Mouse (Mus musculus) CH12.LX (cell line): ENCODE results near the gene Defb20. TPM values are rescaled to one million over a fixed set of nuclear protein-coding genes. Genes with fewer than 3 reads are reported as not detected.

Experiments
- DNase-seq: peaks from one replicate; pipeline ENCODE4 v3.0.0-alpha.2; 2013; ENCODE audit errors: extremely low read depth
- H3K27ac ChIP-seq: 2 replicates; pipeline ENCODE4 v1.5.1; 2012; ENCODE audit warnings: low read depth, mild to moderate bottlenecking, control low read depth, moderate library complexity; ENCODE audit not compliant: insufficient read depth
- H3K27me3 ChIP-seq: replicated peaks from 2 replicates; pipeline ENCODE3; 2012; ENCODE audit warnings: inconsistent platforms
- H3K36me3 ChIP-seq, 2 experiments: replicated peaks in 1 of 2; 2 replicates each; pipeline versions ENCODE3 to v1.6.1; 2012; ENCODE audit warnings: inconsistent platforms in 1 of 2, low read length in 1 of 2, mild to moderate bottlenecking in 1 of 2, mixed read lengths in 1 of 2, moderate library complexity in 1 of 2; ENCODE audit not compliant: control insufficient read depth in 1 of 2, insufficient read depth in 1 of 2
- H3K4me1 ChIP-seq, 2 experiments: 2 replicates each; pipeline ENCODE4 v1.6.1; 2012; ENCODE audit warnings: inconsistent platforms in 1 of 2, moderate library complexity in 1 of 2; ENCODE audit not compliant: insufficient read depth in 2 of 2, control insufficient read depth in 1 of 2
- H3K4me2 ChIP-seq: 2 replicates; pipeline ENCODE4 v1.6.1; 2012; ENCODE audit warnings: low read depth, mild to moderate bottlenecking, control low read depth; ENCODE audit not compliant: poor library complexity, insufficient read depth, severe bottlenecking
- H3K4me3 ChIP-seq, 3 experiments: fragments of 150-350 bp in 1 of 3; sonication (generic) in 1 of 3; replicated peaks in 1 of 3; 2 replicates each; pipeline versions ENCODE3 to v1.5.1; 2011 to 2012; ENCODE audit warnings: low read depth in 2 of 3, low read length in 2 of 3, mild to moderate bottlenecking in 2 of 3, moderate library complexity in 2 of 3, control low read depth in 1 of 3, improper control_type of control experiment in 1 of 3, inconsistent platforms in 1 of 3, mixed read lengths in 1 of 3; ENCODE audit not compliant: poor library complexity in 1 of 3
- H3K79me2 ChIP-seq: replicated peaks from 2 replicates; pipeline ENCODE4 v1.6.1; 2012; ENCODE audit warnings: mild to moderate bottlenecking, moderate library complexity; ENCODE audit not compliant: control insufficient read depth, poor library complexity, insufficient read depth, severe bottlenecking; ENCODE audit errors: extremely low read depth
- H3K9ac ChIP-seq: 2 replicates; pipeline ENCODE4 v1.6.1; 2012; ENCODE audit warnings: low read depth, mild to moderate bottlenecking, control low read depth, moderate library complexity; ENCODE audit not compliant: insufficient read depth
- H3K9me3 ChIP-seq: replicated peaks from 2 replicates; pipeline ENCODE3; 2012; ENCODE audit warnings: low read length, inconsistent platforms, mixed read lengths
- BHLHE40 ChIP-seq: IDR thresholded peaks from 2 replicates; pipeline ENCODE4 v1.6.1; 2011; ENCODE audit warnings: mild to moderate bottlenecking, low read depth, low read length, improper control_type of control experiment
- CHD2 ChIP-seq: IDR thresholded peaks from 2 replicates; pipeline ENCODE4 v1.6.1; 2011; ENCODE audit warnings: low read length, improper control_type of control experiment
- CTCF ChIP-seq, 2 experiments: IDR thresholded peaks in 1 of 2; conservative IDR thresholded peaks in 1 of 2; 2 replicates each; pipeline ENCODE4 v1.5.1; 2011 to 2012; ENCODE audit warnings: low read depth in 2 of 2, low read length in 2 of 2, improper control_type of control experiment in 1 of 2, inconsistent platforms in 1 of 2, mild to moderate bottlenecking in 1 of 2, moderate library complexity in 1 of 2
- E2F4 ChIP-seq: IDR thresholded peaks from 2 replicates; pipeline ENCODE4 v1.6.1; 2011; ENCODE audit warnings: low read depth, low read length, improper control_type of control experiment; ENCODE audit not compliant: insufficient replicate concordance
- ELF1 ChIP-seq: IDR thresholded peaks from 2 replicates; pipeline ENCODE4 v1.6.1; 2014; ENCODE audit warnings: low read depth, mild to moderate bottlenecking, inconsistent platforms, low read length, improper control_type of control experiment
- GABPA ChIP-seq: IDR thresholded peaks from 2 replicates; pipeline ENCODE4 v1.6.1; 2012; ENCODE audit warnings: low read depth, low read length, improper control_type of control experiment, inconsistent platforms; ENCODE audit not compliant: insufficient replicate concordance
- HCFC1 ChIP-seq: IDR thresholded peaks from 2 replicates; pipeline ENCODE4 v1.6.1; 2012; ENCODE audit warnings: low read depth, mild to moderate bottlenecking, inconsistent platforms, low read length, improper control_type of control experiment
- JUND ChIP-seq: conservative IDR thresholded peaks from 2 replicates; pipeline ENCODE4 v1.6.1; 2011; ENCODE audit warnings: low read depth, low read length, improper control_type of control experiment
- KAT2A ChIP-seq: IDR thresholded peaks from 2 replicates; pipeline ENCODE4 v1.6.1; 2012; ENCODE audit warnings: low read length, improper control_type of control experiment, inconsistent platforms; ENCODE audit not compliant: insufficient replicate concordance
- MAFK ChIP-seq: IDR thresholded peaks from 2 replicates; pipeline ENCODE4 v1.6.1; 2011; ENCODE audit warnings: low read length, improper control_type of control experiment; ENCODE audit not compliant: insufficient replicate concordance
- MAX ChIP-seq: IDR thresholded peaks from 2 replicates; pipeline ENCODE4 v1.6.1; 2011; ENCODE audit warnings: low read length, improper control_type of control experiment
- MAZ ChIP-seq: IDR thresholded peaks from 2 replicates; pipeline ENCODE4 v1.6.1; 2012; ENCODE audit warnings: low read depth, mild to moderate bottlenecking, inconsistent platforms, low read length, improper control_type of control experiment, moderate library complexity
- NRF1 ChIP-seq: IDR thresholded peaks from 2 replicates; pipeline ENCODE4 v1.6.1; 2014; ENCODE audit warnings: low read depth, mild to moderate bottlenecking, inconsistent platforms, low read length, improper control_type of control experiment, moderate library complexity
- POLR2AphosphoS2 ChIP-seq: IDR thresholded peaks from 2 replicates; pipeline ENCODE4 v1.6.1; 2011; ENCODE audit warnings: low read depth, low read length, improper control_type of control experiment
- RAD21 ChIP-seq: IDR thresholded peaks from 2 replicates; pipeline ENCODE4 v1.6.1; 2011; ENCODE audit warnings: low read depth, mild to moderate bottlenecking, low read length, improper control_type of control experiment, moderate library complexity
- RCOR1 ChIP-seq: conservative IDR thresholded peaks from 2 replicates; pipeline ENCODE4 v1.6.1; 2012; ENCODE audit warnings: low read depth, mild to moderate bottlenecking, inconsistent platforms, low read length, improper control_type of control experiment
- SIN3A ChIP-seq: IDR thresholded peaks from 2 replicates; pipeline ENCODE4 v1.6.1; 2012; ENCODE audit warnings: low read length, improper control_type of control experiment, inconsistent platforms
- SMC3 ChIP-seq: IDR thresholded peaks from 2 replicates; pipeline ENCODE4 v1.6.1; 2011; ENCODE audit warnings: low read depth, low read length, improper control_type of control experiment
- TCF12 ChIP-seq: IDR thresholded peaks from 2 replicates; pipeline ENCODE4 v1.6.1; 2014; ENCODE audit warnings: low read depth, mild to moderate bottlenecking, inconsistent platforms, low read length, improper control_type of control experiment
- ZC3H11A ChIP-seq: IDR thresholded peaks from 2 replicates; pipeline ENCODE4 v1.6.1; 2012; ENCODE audit warnings: low read depth, mild to moderate bottlenecking, inconsistent platforms, low read length, improper control_type of control experiment
- ZKSCAN1 ChIP-seq: IDR thresholded peaks from 2 replicates; pipeline ENCODE4 v1.6.1; 2012; ENCODE audit warnings: low read depth, inconsistent platforms, low read length, improper control_type of control experiment, borderline replicate concordance
- ZNF384 ChIP-seq: IDR thresholded peaks from 2 replicates; pipeline ENCODE4 v1.6.1; 2012; ENCODE audit warnings: low read depth, low read length, improper control_type of control experiment, inconsistent platforms
- dilution Hi-C: fragments of 300-500 bp; cut with MboI; formaldehyde crosslinking; loops from 2 replicates; pipeline ENCODE4 v1.14.3; 2020; ENCODE audit warnings: low sequenced_read_pairs; ENCODE audit not compliant: extremely low pct_unique_long_range_greater_than_20kb, extremely low pct_ligation_motif_present
- in situ Hi-C: fragments of 300-500 bp; cut with MboI; formaldehyde crosslinking; loops from 3 replicates; pipeline ENCODE4 v1.14.3; 2019; ENCODE audit warnings: low sequenced_read_pairs, low pct_ligation_motif_present, low pct_unique_long_range_greater_than_20kb, mixed read lengths
- polyA plus RNA-seq: library from polyadenylated mRNA; unstranded; fragments of >175 nt; gene quantifications from 2 replicates; pipeline ENCODE4 v1.2.1, GENCODE M21; 2012; ENCODE audit warnings: low read depth; ENCODE audit not compliant: insufficient read length
- total RNA-seq, 2 experiments: library from RNA; depleted of rRNA; stranded (reverse); fragments of 300-350 nt in 1 of 2; fragments of >200 nt in 1 of 2; gene quantifications; 2 replicates each; pipeline ENCODE4 v1.2.3; 2012 to 2014

The Defb20 gene
- total and polyA plus RNA-seq, 3 experiments: not detected

GRCm38 (mm10) chr2:152464570-152465150 is 12.2 kb upstream of the Defb20 start, which contains the start of gene Defb23:
Gene Defb23 (minus strand): TSS chr2:152464620.
- Histone ChIP-seq H3K9ac (no peak within 1 kb of the TSS), H3K9me3 (peaks cover 6% of the 10 kb centered on the region), H3K4me1 (peaks cover 1 to 6% of the 10 kb centered on the region in 2 experiments; a peak in 3 of 4 replicates), H3K4me3 (no peak within 1 kb of the TSS), H3K27ac (no peak within 1 kb of the TSS), H3K4me2 (no peak within 1 kb of the TSS), H3K79me2 (no peaks in the 10 kb centered on the region), H3K36me3 (no peaks in the 10 kb centered on the region), H3K27me3 (peaks cover 17% of the 10 kb centered on the region)
- TF ChIP-seq SMC3: no peak
- TF ChIP-seq CTCF (conservative IDR thresholded peaks at IDR 0.05 in 1 of 2, IDR thresholded peaks at IDR 0.05 in 1 of 2; ENCODE audit: low read depth in 2 of 2, low read length in 2 of 2): peak in 1 of 2 experiments; percentile 8; a peak in 1 of 4 replicates
- dilution Hi-C loops: no loop called here
- DNase-seq: no peak
- in situ Hi-C loops: loop anchor here (25.0 kb wide), 1 partner anchor 123 kb away; the partner anchor contains the start of genes Defb19 and Defb45

- in situ Hi-C loops: loop anchor here (25.0 kb wide), 1 partner anchor 116 kb away; the partner anchor contains the start of genes Defb19 and Defb45
- H3K36me3 ChIP-seq: no peaks in the 10 kb centered on the region
- H3K9me3 ChIP-seq: no peaks in the 10 kb centered on the region
- peaks cover 6 to 7% of the 10 kb centered on the region in 2 experiments for H3K4me1 ChIP-seq
- no peaks in the 10 kb centered on the region for H3K79me2 ChIP-seq
- H3K9ac ChIP-seq: peak overlapping the region; percentile 48; the same call in 1 of the 2 replicates
- TF ChIP-seq RAD21 (peak; percentile 70), HCFC1 (no peak), CTCF (conservative IDR thresholded peaks at IDR 0.05 in 1 of 2, IDR thresholded peaks at IDR 0.05 in 1 of 2; ENCODE audit: low read depth in 2 of 2, low read length in 2 of 2) (peak; percentile 67 to 87), MAZ (no peak), KAT2A (no peak), MAX (no peak), SMC3 (peak; percentile 56)
- H3K27ac ChIP-seq: no peak overlapping the region
- peaks cover 9% of the 10 kb centered on the region for H3K27me3 ChIP-seq
- H3K4me2 ChIP-seq: peak overlapping the region; percentile 94; the same call in 1 of the 2 replicates
- dilution Hi-C loops: no loop called here
- peak overlapping the region in 2 of 3 experiments; percentile 26 to 29 for H3K4me3 ChIP-seq
- peak; percentile 73 for DNase-seq
Observed at GRCm38 (mm10) chr2:152470973-152471372, 5.9 kb upstream of the Defb20 start.

DNA sequence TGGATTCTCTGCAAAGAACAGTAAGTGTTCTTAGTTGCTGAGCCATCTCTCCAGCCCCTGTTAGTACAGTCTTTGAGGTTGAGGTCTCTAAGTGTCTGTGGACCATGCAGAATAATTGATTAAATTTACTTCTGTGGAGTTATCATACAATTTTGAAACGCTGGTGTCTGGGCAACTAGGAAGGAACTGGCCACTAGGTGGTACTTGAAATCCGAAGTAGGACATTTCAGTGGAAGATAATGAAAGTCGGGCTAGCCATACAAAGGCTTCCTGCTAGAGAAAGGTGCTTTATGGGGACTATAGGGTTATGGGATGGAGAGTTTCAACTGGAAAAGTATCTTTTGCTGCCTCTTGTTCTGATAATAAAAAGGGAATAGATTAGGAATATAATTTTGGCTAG is 4.4 kb upstream of the Defb20 start:
- Histone ChIP-seq H3K9ac (no peak overlapping the region), H3K79me2 (no peaks in the 10 kb centered on the region), H3K27me3 (peaks cover 5% of the 10 kb centered on the region), H3K4me2 (no peak overlapping the region), H3K4me1 (peaks cover 6 to 7% of the 10 kb centered on the region in 2 experiments), H3K36me3 (no peaks in the 10 kb centered on the region), H3K27ac (no peak overlapping the region), H3K9me3 (no peaks in the 10 kb centered on the region), H3K4me3 (no peak overlapping the region)
- no peak for DNase-seq
- dilution Hi-C loops (no loop called here), in situ Hi-C loops (loop anchor here (25.0 kb wide), 1 partner anchor 115 kb away; the partner anchor contains the start of genes Defb19 and Defb45)
- no peak for TF ChIP-seq MAFK
- TF ChIP-seq CHD2: no peak
- TF ChIP-seq KAT2A: no peak
- no peak for TF ChIP-seq GABPA
- no peak for TF ChIP-seq MAZ
- no peak for TF ChIP-seq BHLHE40
- no peak for TF ChIP-seq E2F4
- TF ChIP-seq POLR2AphosphoS2: no peak
- TF ChIP-seq ELF1: no peak
- no peak for TF ChIP-seq ZKSCAN1
- TF ChIP-seq NRF1: no peak
- TF ChIP-seq SMC3: peak; percentile 21; the same call in 1 of the 2 replicates
- no peak for TF ChIP-seq TCF12
- TF ChIP-seq ZC3H11A: no peak
- no peak for TF ChIP-seq RCOR1
- no peak for TF ChIP-seq SIN3A
- TF ChIP-seq CTCF (conservative IDR thresholded peaks at IDR 0.05 in 1 of 2, IDR thresholded peaks at IDR 0.05 in 1 of 2; ENCODE audit: low read depth in 2 of 2, low read length in 2 of 2): peak in 1 of 2 experiments; percentile 61; a peak in 2 of 4 replicates
- TF ChIP-seq RAD21: peak; percentile 29
- no peak for TF ChIP-seq ZNF384
- TF ChIP-seq JUND: no peak
